Mouse (Mus musculus) activated CD4-positive, CD25-positive, alpha-beta regulatory T cell, adult 9 weeks (primary cell): ENCODE data around the gene Lamp1. TPM values are rescaled to one million over a fixed set of nuclear protein-coding genes. Genes with fewer than 3 reads are reported as not detected.

ENCODE experiments used
- polyA plus RNA-seq: library from polyadenylated mRNA; unstranded; fragments of 100-300 nt; shearing (Covaris generic); gene quantifications from one replicate; pipeline ENCODE4 v1.2.1, GENCODE M21; 2017

Gene Lamp1
- 9.1 TPM for polyA plus RNA-seq

DNA sequence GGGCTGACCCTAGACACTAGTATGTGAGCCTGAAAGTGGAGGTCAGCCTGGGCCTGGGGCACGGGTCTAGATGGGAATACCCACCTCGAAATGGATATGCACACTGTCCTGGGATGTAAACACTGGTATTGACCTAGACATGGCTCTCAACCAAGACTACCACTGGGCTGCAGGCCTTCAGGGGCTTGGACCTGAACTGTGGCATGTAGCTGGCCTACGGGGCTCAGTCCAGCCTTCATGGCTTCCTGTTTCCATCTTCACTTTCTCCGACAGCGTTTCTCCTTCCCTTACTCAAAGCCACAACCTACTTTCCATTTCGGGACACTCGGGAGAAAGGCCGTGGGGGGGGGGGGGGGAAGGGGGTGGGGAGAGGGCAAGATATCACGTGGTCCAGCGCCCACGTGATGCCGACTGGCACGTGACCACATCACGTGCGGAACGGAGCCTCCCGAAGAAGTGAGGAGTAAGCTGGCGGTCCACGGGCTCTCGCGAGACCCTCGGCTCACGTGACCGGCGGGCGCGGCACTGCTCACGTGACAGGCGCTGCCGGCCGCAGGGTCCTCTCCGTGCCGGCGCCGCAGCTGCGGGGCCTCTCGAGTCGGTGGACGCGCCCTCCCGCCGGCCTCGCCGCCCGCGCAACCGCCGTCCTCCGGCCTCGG, at the start of gene Lamp1:
TSS of gene Lamp1 (plus strand) at position 444 of the 659 bp plus-strand sequence.

DNA sequence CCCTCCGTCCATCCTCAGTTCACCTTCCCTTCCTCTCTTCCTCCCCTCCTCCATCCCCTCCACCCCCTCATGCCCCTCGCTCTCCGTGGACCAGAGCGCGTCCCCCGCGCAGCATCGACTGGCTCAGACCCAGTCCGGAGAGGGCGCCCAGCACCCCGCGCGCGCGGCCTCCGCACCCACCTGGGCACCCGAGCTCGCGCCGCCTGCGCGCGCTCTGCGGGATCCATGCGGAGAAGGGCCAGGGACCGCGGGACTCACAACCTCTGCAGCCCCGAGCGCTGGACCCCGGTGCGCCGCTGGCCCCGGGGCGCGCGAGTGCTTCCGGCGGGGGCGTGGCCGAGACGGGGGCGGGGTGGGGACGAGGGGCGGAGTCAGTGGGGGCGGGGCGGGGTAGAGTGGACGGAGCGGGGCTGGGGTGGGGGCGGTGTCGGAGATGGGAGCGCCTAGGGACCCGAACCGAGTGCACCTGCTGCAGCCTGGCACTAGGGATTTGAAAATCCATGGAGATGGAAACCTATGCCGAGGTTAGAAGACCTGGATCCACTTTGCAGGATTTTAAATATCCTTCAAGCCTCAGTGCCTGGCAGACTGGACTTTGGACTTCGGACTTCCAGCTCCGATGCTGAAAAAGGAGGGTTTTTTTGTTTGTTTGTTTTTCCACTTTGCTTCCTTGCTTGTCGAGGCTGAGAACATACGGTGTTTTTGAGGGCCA, 41.5 kb downstream of the Lamp1 start, which contains the start of gene Grtp1:
TSS of gene Grtp1 (minus strand) at position 320 of the 712 bp plus-strand sequence.

Other genes with a start within 250 kb of the Lamp1 start
- not detected for gene F7, start 133.1 kb upstream of the Lamp1 start, polyA plus RNA-seq
- not detected for gene F10, start 121.9 kb upstream of the Lamp1 start, polyA plus RNA-seq
- gene Proz, start 98.2 kb upstream of the Lamp1 start, polyA plus RNA-seq = 3.4 TPM
- gene Pcid2, start 53.7 kb upstream of the Lamp1 start, polyA plus RNA-seq = 45.5 TPM
- gene Cul4a, start 53.5 kb upstream of the Lamp1 start, polyA plus RNA-seq = 32.1 TPM
- 2.5 TPM for gene Grtp1, start 41.5 kb downstream of the Lamp1 start, polyA plus RNA-seq
- not detected for gene Adprhl1, start 95.0 kb downstream of the Lamp1 start, polyA plus RNA-seq
- gene Dcun1d2, start 129.0 kb downstream of the Lamp1 start, polyA plus RNA-seq = 39.7 TPM
- gene Tmco3, start 129.0 kb downstream of the Lamp1 start, polyA plus RNA-seq = 36.7 TPM
- 45.8 TPM for gene Tfdp1, start 179.6 kb downstream of the Lamp1 start, polyA plus RNA-seq
- gene Atp4b, start 237.7 kb downstream of the Lamp1 start, polyA plus RNA-seq = not detected
- not detected for gene Grk1, start 245.9 kb downstream of the Lamp1 start, polyA plus RNA-seq